Mouse (Mus musculus) granulocyte monocyte progenitor cell, adult 5-6 weeks (primary cell): ENCODE measurements around the gene Mogat2. TPM values are rescaled to one million over a fixed set of nuclear protein-coding genes. Genes with fewer than 3 reads are reported as not detected.

Experiments used
- ATAC-seq: replicated peaks from 2 replicates; pipeline ENCODE4 v1.8.0; 2016; ENCODE audit warnings: mild to moderate bottlenecking, moderate TSS enrichment, inconsistent platforms; ENCODE audit not compliant: poor library complexity, severe bottlenecking
- total RNA-seq, 2 experiments: library from RNA; stranded (forward) in 1 of 2; stranded (reverse) in 1 of 2; fragments of 200-712, 200-1000 nt in 1 of 2; fragments of >200 nt in 1 of 2; fragmentation: Nextera tagmentation in 1 of 2; gene quantifications; 2 replicates each; pipeline ENCODE4 v1.2.3; 2014 to 2017

The Mogat2 gene
- total RNA-seq, 2 experiments from 2014 or later, result 1.5 to 4.8 TPM

DNA sequence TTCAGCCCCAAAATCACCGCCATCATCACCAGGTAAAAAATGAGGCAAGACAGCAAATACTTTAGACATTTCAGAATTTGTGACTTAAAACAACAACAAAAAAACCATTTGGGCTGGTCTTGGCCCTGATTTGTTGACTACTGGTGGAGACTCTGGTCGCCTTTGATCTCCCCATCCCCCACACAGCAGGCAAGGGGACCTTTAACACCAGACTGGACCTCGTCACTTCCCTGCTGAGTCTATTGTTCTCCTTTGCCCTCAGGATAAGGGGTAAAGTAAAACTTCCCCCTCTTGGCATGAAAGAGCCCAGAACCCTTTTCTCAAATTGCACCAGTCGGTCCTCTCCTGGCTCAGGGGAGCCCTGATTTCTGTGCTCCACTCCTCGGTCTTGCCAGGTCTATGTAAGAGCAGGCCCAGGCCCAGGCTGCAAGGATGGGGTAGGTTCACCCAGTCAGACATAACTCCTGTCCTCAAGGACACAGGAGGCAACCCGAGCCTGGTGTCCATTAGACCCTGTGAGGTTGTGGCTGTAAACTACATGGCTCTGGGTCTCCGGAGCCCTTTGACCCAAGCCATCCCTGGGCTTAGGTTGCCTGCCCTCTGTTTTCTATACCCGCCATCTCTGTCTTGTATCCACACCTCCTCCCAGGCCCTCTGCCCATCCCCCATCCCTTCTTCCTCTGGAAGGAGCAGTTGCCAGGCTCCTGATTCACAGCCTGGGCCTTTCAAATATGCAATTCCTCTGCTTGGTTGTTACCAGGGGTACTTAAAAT is 1.3 kb downstream of the Mogat2 start:
- ATAC-seq, result no peak

DNA sequence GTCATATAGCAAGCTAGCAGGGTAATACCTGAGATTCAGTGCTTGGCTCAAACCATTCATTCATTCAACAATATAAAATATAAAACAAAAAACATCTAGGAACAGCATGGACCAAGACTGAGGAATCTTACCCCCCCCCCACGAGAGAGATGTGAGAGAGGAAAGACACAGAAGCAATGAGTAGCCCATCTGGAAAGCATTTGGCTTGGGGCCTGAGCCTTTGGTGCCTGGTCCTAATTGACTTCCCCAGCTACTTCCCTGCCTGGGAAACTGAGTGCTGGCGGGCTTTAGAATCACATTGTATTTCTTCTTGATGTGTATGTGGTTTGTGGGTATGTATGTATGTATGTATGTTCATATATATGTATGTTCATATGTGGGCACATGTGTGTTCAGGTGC is 2.8 kb downstream of the Mogat2 start:
- ATAC-seq, result no peak

DNA sequence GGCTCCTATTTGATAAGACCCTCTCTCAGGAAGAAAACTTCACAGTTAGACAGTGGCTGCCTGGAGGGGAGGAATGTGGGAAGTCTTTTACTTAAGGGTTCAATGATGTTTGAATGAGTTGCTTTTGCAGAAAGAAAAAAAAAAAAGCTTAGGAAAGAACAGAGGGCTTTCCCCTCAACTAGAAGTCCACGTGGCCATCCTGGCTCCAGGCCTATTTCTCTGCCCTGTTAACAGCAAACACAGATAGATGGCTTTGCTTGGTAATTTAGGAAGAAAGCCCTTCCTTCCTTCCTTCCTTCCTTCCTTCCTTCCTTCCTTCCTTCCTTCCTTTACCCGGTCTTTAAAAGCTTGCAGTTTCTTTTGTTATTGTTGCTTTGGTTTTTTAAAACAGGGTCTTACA is 3.5 kb downstream of the Mogat2 start:
- ATAC-seq, result no peak

DNA sequence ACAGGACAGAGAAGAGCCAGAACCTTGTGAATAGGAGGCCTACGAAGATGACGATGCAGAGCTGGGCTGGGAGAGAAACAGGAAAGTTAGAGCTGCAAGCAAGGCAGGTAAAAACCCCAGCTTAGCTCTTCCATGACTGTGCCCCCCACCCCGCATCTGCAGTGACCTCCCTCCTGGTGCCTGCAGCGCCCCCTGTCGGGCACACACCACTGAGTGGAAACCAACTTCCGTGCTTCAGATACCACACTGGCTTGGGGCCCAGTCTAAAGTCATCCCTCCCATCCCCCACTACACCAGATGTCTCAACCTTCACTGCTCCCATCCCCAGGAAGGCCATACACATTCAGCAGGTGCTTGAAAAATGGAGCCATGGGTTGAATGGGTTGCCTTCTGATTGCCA is 5.8 kb downstream of the Mogat2 start:
- no peak for ATAC-seq

DNA sequence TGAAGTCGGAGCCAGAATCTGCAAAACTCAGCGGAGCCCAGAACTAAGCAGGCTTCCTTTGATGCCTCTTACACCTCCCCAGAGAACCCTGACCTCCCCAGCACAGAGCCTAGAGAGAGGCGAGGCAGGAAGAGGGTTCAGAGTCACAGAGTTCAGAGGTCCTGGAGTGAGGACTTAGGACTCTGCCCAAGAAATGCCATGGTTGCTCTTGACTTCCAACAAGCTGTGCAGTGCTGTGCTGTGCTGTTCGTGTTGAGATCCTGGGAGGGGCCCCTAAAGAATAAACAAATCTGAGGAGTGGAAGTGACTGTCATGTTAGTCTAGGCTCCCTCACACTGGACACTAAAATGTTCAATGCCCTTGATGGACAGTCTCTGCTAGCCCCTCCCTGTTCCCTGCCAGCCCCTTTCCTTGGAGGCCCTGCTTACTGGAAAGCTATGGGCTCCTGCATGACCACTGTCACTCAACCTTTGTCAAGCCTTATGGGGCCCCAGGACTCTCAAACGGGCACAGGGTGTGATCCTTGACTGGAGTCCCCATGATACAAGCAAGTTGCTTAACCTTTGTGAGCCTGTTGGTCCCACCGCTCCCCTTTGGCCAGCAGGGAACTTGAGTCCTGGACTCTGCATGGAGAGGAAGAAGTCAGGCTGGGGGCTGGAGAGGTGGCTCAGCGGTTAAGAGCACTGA is 8.2 kb downstream of the Mogat2 start:
- ATAC-seq, result no peak

DNA sequence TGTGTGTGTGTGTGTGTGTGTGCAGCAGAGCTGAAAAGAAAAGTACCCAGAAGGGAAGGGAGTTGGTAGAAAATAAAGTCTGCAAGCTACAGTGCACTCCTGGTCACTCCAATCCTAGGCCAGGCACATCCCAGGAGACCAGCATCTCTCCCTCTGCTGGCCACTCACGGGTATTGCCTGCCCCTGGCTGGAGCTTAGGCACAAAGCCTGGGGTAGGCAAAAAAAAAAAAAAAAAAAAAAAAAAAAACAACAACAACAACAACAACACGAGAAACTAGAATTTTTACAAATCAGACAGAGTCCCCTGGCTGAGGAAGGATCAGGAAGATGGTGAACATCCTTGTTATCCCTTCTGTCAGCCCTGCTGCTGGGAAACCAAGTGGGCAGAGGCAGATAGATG is 9.0 kb downstream of the Mogat2 start:
- ATAC-seq, result peak; percentile 80

DNA sequence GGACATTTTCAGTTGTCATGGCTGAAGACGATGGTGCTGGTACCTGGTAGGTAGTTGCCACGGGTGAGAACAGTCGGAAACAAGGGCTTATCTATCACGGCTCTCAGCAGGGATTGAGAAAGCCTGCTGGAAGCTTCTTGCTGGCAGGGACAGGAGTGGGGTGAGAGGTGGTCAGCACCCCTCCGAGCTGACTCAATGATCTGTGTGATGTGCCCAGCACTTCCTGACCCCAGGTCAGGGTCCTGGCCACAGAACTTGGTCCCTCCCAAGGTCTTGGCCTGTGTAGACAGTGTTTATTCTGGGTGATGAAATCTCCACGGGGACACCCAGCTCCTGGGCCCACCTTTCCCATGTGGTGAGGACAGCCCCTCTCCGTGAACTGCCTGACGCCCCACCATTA is 9.6 kb downstream of the Mogat2 start:
- ATAC-seq, result no peak

DNA sequence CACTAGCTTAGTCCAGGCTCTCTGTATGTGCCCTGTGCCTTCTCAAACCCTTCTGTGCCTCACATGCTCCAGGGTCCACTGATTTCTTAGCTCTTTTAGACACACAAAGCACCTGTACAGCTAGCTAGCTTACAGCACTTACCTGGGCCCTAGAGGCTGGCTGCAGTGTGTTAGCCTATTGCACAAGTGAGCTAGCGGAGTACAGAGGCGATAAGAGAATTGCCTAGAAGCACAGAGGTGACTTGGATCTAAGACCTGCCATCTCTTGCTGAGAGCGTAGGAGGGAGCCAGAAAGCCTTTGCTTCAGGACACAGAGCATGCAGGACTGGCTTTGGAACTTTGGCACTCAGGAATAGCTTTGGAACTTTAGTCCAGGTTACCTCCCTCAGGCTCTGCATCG is 11.2 kb downstream of the Mogat2 start:
- ATAC-seq, result no peak

DNA sequence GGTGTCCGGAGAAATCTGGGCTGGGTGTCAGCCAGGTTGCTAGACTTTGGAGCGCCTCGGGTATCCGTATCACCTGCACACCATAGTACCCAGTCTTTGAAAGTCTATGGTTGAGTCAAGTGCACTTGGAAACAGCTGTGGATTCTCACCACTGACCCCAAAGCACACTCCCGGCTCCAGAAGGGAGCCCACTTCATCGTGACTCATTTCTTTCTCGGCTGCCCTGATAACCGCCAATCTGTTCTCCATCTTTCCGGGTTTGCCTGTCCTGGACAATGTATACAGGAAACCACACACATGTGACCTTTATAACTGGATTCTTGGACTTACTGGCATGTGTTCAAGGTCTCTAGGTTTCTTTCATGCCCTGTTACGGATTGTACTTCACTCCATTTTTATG is 11.8 kb downstream of the Mogat2 start:
- ATAC-seq, result no peak

DNA sequence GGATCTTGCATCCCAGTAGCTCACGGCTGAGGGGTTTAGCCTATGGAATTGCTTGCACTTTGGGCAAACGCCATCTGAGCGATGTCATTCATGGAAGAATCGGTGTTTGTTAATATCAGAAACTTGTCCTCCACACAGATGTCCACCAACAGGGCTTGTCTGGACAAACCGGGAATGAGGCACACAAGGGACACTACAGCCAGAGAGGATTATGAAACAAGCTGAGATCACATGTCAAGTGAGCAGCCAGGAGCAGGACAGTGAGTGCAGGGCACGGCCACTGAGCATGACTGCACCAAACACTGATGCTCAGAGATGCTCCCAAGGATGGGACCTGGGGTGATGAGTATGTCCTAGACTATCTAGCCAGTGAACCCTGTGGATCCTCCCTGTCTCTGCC is 13.0 kb downstream of the Mogat2 start:
- ATAC-seq, result no peak

DNA sequence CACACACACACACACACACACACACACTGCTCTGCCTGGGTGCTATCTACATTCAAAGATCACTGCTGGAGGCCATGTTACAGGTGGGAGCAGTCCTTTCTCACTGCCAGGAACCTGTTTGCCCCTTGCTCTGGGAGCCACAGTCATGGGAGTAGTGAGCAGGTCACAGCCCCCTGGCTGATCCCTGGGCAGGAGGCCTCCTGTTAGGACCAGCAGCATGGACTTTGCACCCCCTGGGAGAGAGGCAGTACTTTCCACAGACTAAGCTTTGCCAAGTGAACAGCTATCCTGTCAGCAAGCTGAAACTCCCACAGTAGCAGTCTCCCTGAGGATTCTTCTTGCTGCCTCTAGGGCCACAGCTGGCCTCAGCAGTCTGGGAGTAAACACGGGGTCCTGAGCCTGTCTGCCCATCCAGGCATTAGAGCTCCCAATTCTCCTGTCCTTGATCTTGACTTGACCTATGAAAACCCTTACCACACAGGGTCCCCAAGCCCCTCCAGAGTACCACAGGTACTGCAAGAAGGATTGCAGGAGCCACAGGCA is 13.7 kb downstream of the Mogat2 start:
- no peak for ATAC-seq

DNA sequence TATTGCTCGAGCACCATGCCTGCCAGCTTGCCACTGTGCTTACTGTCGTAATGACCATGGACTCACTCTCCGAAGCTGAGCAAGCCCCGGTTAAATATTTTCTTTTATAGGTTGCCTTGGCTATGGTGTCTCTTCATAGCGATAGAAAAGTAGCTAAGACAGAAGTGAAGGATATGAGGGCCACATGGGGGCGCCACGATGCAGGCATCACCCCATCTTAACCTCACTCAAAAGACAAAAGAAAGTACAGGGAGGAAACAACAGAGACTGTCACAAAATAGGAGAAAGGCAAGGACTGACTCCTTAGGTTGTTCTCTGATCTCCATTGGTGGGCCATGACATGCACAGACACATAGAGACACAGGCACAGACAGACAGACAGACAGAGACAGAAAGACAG is 14.2 kb downstream of the Mogat2 start:
- ATAC-seq, result no peak; the same call in 1 of the 2 replicates

DNA sequence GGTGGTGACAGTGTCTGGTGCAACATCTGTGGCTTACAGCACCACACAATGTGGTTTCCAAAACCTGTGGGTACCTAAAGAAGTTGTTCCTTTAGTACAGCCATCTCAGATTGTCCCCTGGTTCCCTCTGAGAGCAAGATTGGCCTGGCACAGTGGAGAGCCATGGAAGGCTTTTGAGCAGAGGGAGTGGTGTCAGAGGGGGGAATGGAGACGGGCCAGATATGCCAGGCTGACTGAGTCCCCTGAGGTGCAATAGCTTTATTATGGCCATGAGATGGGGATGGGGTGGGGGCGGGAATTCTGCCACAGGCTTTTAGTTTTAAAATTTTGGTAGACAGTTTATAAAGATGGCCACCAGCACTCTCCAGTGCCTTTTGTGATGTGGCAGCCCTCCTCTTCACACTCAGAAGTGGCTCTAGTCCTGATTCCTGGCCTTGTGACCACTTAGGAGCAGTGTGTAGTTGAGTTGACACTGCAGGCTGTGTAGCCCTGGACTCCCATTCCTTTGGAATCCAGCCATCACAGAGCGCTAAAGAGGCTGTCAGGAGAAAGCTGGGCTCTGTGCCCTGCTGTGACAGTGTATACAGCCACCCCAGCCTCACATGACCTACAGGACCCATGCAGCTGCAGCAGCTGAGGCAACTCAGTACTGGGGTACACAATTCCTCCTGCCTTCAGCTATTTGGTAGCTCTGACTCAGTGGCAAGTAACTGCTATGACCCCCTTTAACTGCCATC is 20.9 kb downstream of the Mogat2 start:
- ATAC-seq, result no peak

DNA sequence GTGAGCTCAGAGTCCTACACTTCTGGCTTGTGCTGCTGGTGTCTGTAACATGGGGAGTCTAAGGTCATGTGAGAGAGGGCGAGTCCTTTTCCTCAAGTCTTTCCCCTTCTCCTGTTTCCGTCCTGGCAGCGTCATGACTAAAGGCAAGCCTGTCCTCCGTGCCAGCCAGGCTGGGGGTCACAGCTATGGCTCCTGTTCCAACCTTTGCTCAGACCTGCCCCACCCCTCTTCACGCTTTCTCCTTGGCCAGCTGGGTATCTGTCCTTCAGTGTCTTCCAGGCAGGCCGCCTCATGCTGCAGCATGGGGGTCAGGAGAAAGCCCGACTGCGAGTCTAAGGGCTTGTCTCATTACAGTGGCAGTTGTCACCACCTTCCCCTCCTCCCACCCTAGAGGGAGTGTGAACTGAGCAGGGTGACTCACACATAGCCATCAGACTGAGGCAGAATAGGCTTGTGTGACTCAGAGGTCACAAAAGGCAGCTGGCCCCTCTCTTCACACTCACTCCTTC is 23.0 kb downstream of the Mogat2 start:
- no peak for ATAC-seq

DNA sequence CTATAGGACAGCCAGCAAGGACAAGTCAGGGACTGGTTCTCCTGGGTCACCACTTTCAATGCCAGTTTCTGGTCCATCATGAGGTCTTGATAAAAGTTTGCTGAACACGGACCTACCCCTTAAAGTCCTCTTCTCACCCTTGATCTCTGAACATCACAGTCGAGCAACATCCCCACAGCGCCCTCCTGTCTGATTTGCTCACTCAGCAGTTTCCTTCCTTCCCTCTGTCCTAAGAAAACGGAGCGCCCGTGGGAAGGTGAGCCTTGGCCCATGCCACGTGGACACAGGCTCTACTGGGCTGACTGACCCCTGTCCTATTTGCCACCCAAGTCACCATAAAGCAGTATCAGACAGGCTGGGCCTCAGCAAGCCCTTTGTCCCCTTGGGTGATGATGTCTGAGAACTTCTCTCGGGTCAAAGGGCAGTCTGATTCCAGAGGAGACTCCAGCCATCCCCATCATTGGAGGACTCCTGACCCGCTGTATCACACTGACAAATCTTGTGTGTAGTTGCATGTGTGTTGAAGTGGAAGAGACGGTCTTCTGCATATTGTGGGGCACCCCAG is 23.7 kb downstream of the Mogat2 start:
- ATAC-seq, result no peak

DNA sequence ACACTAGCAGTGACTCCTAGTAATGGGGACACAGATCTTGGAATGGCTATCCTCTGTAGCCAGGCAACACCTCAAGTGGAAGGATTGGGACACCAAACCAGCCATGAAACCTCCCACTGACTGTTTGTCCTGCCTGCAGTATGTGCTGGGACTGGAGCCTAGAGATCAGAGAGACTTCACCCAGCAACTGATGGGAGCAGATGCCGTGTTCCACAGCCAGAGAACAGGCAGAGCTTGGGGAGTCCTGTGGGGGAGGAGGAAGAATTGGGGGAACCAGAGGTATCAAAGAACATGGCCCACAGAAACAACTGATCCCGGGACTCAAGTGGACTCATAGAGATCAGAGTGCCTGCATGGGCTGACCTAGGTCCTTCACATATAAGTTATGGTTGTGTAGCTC is 24.7 kb downstream of the Mogat2 start:
- no peak for ATAC-seq

DNA sequence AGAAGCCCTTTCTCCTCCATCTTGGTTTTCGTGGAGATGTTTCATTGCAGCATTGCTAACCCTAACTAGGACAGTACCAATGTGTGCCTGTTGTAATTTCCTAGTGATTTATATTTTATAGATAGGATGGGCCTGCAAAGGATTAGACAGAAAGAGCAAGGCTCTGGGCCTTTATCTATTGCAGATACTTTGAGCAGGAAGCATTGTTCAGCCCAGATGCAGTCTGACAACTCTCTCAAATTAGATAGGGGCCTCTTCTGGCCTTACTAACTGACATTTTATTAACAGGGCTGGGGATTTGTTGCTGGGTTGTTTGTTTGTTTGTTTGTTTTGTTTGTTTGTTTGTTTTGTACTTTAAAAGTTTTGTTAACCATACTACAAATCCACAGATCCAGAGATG is 25.4 kb downstream of the Mogat2 start:
- no peak for ATAC-seq

DNA sequence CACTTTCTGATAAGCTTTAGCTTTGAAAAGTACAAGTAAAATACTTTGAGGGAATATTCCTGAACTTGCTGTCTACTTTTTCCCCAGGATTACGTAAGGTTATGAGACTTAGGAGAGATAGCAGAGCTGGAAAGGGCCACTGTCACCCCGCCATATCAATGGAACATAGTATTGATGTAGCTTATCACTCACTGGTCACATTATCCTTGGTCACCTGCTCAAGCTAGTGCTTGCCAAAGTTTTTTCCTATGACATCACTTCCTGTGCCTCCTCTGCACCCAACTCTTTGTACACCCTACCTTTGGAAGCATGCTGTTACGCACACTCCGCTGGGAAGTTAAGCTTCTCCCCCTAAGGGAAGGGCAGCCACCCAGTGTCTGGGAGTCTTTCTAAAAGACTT is 29.7 kb downstream of the Mogat2 start:
- ATAC-seq, result no peak

DNA sequence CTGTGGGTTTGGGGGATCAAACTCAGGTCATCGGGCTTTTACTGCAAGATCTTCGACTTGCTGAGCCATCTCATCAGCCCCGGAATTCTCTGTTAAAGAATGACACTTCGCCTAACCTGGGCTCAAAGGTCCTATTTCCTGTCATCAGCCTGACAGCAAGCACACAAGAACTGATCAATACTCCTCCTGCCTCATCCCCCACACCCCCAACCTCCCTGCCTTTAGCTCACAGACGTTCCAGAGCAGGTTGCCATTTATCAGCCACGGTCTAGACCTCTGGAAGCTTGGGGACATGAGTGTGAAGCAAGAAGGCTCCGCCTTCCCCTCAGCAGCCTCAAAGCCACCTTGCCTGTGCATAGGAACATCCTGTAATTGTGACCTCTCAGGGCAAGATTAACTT is 32.1 kb downstream of the Mogat2 start:
- ATAC-seq, result no peak

DNA sequence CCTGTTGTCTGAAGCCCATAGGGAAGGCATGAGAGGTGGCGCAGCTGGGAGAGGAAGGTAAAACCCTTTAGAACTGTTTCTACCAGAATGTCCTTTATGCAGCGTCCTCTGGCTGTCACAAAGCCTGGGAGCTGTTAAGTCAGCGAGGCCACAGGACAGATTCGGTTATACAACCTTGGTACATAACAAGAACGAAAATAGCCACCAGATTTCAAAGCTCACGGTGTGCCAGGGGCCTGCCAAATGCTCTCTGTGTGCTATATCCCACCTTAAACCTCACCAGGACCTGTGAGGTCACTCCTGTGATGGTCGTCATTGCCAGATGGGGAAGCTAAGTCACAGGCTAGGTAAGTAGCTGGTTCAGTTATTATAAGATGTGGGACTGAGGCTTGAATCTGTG is 36.3 kb downstream of the Mogat2 start:
- no peak for ATAC-seq

DNA sequence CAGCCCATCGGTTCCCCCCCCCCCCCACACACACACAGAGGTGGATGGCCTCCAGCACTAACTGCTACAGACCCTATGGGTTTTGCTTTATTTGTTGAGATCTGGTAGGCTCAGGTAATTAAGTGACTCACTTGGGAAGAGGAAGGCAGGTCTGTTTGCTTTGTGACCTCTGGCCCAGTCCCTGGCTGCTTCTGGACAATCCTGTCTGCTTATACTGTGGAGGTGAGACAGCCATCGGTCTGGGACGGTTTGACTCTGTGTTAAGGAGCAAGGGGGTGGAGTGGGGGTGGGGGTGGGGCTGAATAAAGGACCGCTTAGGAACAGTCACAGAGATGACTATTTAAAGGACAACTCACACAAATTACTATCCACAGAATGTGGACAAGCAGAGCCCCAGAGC is 38.1 kb downstream of the Mogat2 start:
- no peak for ATAC-seq
